Comparison of ENCODE assay signal across 8 mouse cellular contexts in the genomic region with DNA sequence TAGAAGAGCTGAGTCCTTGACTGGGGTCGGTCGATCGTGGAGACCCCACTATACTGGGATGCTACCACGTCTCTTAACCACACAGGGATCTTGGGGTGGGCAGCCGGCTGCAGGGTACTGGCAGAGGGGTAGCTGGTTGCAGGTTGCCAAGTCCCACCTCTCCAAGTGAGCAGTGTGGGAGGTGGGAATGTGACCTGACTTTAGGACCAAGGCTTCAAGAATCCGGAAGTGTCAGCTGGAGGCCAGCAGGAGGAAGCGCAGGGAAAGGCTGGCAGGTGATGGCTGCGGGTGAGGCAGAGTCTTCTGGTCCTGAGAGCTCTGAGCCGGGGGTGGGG.
DNase-seq lines count a peak whose midpoint lies in the region; ATAC-seq lines count a peak whose summit lies in the region.

No protein-coding gene starts in this region.

- peak overlapping the region; percentile 45 for H3K4me3 ChIP-seq in kidney, embryonic 15.5 days (replicated peaks)
- H3K4me3 ChIP-seq in embryonic facial prominence, embryonic 11.5 days (ENCODE audit: low read depth, low read length) = peak overlapping the region; percentile 47
- peak overlapping the region; percentile 46 for H3K4me3 ChIP-seq in intestine, embryonic 15.5 days (replicated peaks)
- H3K4me3 ChIP-seq in midbrain, embryonic 15.5 days = peak overlapping the region; percentile 49

- WGBS in kidney, embryonic 15.5 days = 2% methylated on average over 9 of the region's 9 CpGs
- under 1% methylated on average over 9 of the region's 9 CpGs for WGBS in embryonic facial prominence, embryonic 11.5 days
- 2% methylated on average over 9 of the region's 9 CpGs for WGBS in intestine, embryonic 15.5 days
- 2% methylated on average over 9 of the region's 9 CpGs for WGBS in midbrain, embryonic 15.5 days

- H3K9me3 ChIP-seq in kidney, embryonic 15.5 days (replicated peaks) = no peaks in the 10 kb centered on the region
- H3K9me3 ChIP-seq in embryonic facial prominence, embryonic 11.5 days (replicated peaks; ENCODE audit: control insufficient read depth, low read length) = no peaks in the 10 kb centered on the region
- H3K9me3 ChIP-seq in intestine, embryonic 15.5 days = no peaks in the 10 kb centered on the region
- H3K9me3 ChIP-seq in midbrain, embryonic 15.5 days = no peaks in the 10 kb centered on the region

- peak; percentile 26 for ATAC-seq in kidney, embryonic 15.5 days (replicated peaks; ENCODE audit: low FRiP score)
- no peak for ATAC-seq in embryonic facial prominence, embryonic 11.5 days (replicated peaks; ENCODE audit: insufficient number of reproducible peaks, low FRiP score, low TSS enrichment, low read depth)
- peak; percentile 26; the same call in 1 of the 2 replicates for ATAC-seq in intestine, embryonic 15.5 days
- ATAC-seq in midbrain, embryonic 15.5 days (replicated peaks) = peak; percentile 19; the same call in 1 of the 2 replicates

- H3K27me3 ChIP-seq in kidney, embryonic 15.5 days = peaks cover 55% of the 10 kb centered on the region
- peaks cover 32% of the 10 kb centered on the region for H3K27me3 ChIP-seq in embryonic facial prominence, embryonic 11.5 days (ENCODE audit: control insufficient read depth, insufficient read depth, low read length)
- H3K27me3 ChIP-seq in intestine, embryonic 15.5 days (replicated peaks) = peaks cover 31% of the 10 kb centered on the region
- H3K27me3 ChIP-seq in midbrain, embryonic 15.5 days (replicated peaks) = peaks cover 27% of the 10 kb centered on the region

- no peaks in the 10 kb centered on the region for H3K36me3 ChIP-seq in kidney, embryonic 15.5 days
- no peaks in the 10 kb centered on the region for H3K36me3 ChIP-seq in embryonic facial prominence, embryonic 11.5 days (replicated peaks; ENCODE audit: control insufficient read depth, insufficient read depth, low read depth, low read length)
- H3K36me3 ChIP-seq in intestine, embryonic 15.5 days = no peaks in the 10 kb centered on the region
- no peaks in the 10 kb centered on the region for H3K36me3 ChIP-seq in midbrain, embryonic 15.5 days (replicated peaks)

- H3K4me2 ChIP-seq in kidney, embryonic 15.5 days = peak overlapping the region; percentile 94
- H3K4me2 ChIP-seq in embryonic facial prominence, embryonic 11.5 days (ENCODE audit: low read depth, low read length) = peak overlapping the region; percentile 91
- H3K4me2 ChIP-seq in intestine, embryonic 15.5 days (replicated peaks) = peak overlapping the region; percentile 96
- peak overlapping the region; percentile 96 for H3K4me2 ChIP-seq in midbrain, embryonic 15.5 days

- no peak for DNase-seq in kidney, postnatal 25 days
- no peak for DNase-seq in embryonic facial prominence, embryonic 11.5 days (ENCODE audit: low spot score)
- DNase-seq in thymus, postnatal 36 days = no peak
- DNase-seq in adipocyte (ENCODE audit: low spot score) = no peak
- DNase-seq in right cerebral cortex, postnatal 4 days = no peak

- H3K9ac ChIP-seq in kidney, embryonic 15.5 days = no peak overlapping the region
- peak overlapping the region; percentile 46; the same call in 1 of the 2 replicates for H3K9ac ChIP-seq in embryonic facial prominence, embryonic 11.5 days (replicated peaks; ENCODE audit: low read length)
- H3K9ac ChIP-seq in intestine, embryonic 15.5 days = 0 out of 2 replicates have a peak overlapping the region, but pooled peaks have one; percentile 39
- peak overlapping the region; percentile 40; the same call in 1 of the 2 replicates for H3K9ac ChIP-seq in midbrain, embryonic 15.5 days

- no peak overlapping the region for H3K27ac ChIP-seq in kidney, embryonic 15.5 days
- H3K27ac ChIP-seq in embryonic facial prominence, embryonic 11.5 days (replicated peaks; ENCODE audit: low read depth, low read length) = no peak overlapping the region
- no peak overlapping the region for H3K27ac ChIP-seq in intestine, embryonic 15.5 days
- no peak overlapping the region for H3K27ac ChIP-seq in midbrain, embryonic 15.5 days

- H3K4me1 ChIP-seq in kidney, embryonic 15.5 days = peaks cover 18% of the 10 kb centered on the region
- H3K4me1 ChIP-seq in embryonic facial prominence, embryonic 11.5 days (ENCODE audit: control insufficient read depth, insufficient read depth, low read length) = no peaks in the 10 kb centered on the region
- H3K4me1 ChIP-seq in intestine, embryonic 15.5 days (replicated peaks) = peaks cover 12% of the 10 kb centered on the region
- peaks cover 15% of the 10 kb centered on the region for H3K4me1 ChIP-seq in midbrain, embryonic 15.5 days
